Mouse (Mus musculus): ENCODE measurements around the gene Mrps21.
"Not testable (repeated sequence)": the region's sequence is repeated elsewhere in the genome, so short reads cannot be mapped to it uniquely, and the experiment has no call there.

Mrps21 gene

GRCm38 (mm10) chr3:95892066-95893052 is 21.0 kb upstream of the Mrps21 start:
- in situ Hi-C loops (cut with MboI) = no loop called here

- in situ Hi-C loops (cut with MboI) = no loop called here
These were observed 20.1 kb upstream of the Mrps21 start, which contains the start of gene BC028528 for GRCm38 (mm10) chr3:95891211-95892065. Gene BC028528 (minus strand): TSS chr3:95892005.

- in situ Hi-C loops (cut with MboI) = no loop called here
These were observed 18.3 kb upstream of the Mrps21 start for GRCm38 (mm10) chr3:95889664-95890063.

- in situ Hi-C loops (cut with MboI) = no loop called here
These were observed 16.3 kb upstream of the Mrps21 start for GRCm38 (mm10) chr3:95887596-95887995.

- in situ Hi-C loops (cut with MboI) = no loop called here
These were observed 13.1 kb upstream of the Mrps21 start for GRCm38 (mm10) chr3:95884400-95884799.

GRCm38 (mm10) chr3:95882816-95883425 is 11.6 kb upstream of the Mrps21 start:
- in situ Hi-C loops (cut with MboI) = no loop called here

- in situ Hi-C loops (cut with MboI) = no loop called here
These were observed 10.9 kb upstream of the Mrps21 start, which contains the start of gene Ciart for GRCm38 (mm10) chr3:95881979-95882815. Gene Ciart (minus strand): TSS chr3:95882251.

- in situ Hi-C loops (cut with MboI) = no loop called here
These were observed 7.7 kb upstream of the Mrps21 start for GRCm38 (mm10) chr3:95879063-95879462.

GRCm38 (mm10) chr3:95872048-95872447 is 729 bp upstream of the Mrps21 start:
- in situ Hi-C loops (cut with MboI) = no loop called here

GRCm38 (mm10) chr3:95870976-95871375 is 343 bp downstream of the Mrps21 start:
- in situ Hi-C loops (cut with MboI) = no loop called here

GRCm38 (mm10) chr3:95867408-95867807 is 3.9 kb downstream of the Mrps21 start:
- in situ Hi-C loops (cut with MboI) = no loop called here

- in situ Hi-C loops (cut with MboI) = no loop called here
These were observed 5.2 kb downstream of the Mrps21 start for GRCm38 (mm10) chr3:95866071-95866470.

GRCm38 (mm10) chr3:95865571-95865970 is 5.7 kb downstream of the Mrps21 start:
- in situ Hi-C loops (cut with MboI) = no loop called here

GRCm38 (mm10) chr3:95865050-95865449 is 6.3 kb downstream of the Mrps21 start:
- in situ Hi-C loops (cut with MboI) = no loop called here

GRCm38 (mm10) chr3:95863578-95863977 is 7.7 kb downstream of the Mrps21 start:
- in situ Hi-C loops (cut with MboI) = no loop called here

- in situ Hi-C loops (cut with MboI) = no loop called here
These were observed 9.5 kb downstream of the Mrps21 start for GRCm38 (mm10) chr3:95861796-95862195.

- in situ Hi-C loops (cut with MboI) = no loop called here
These were observed 10.1 kb downstream of the Mrps21 start for GRCm38 (mm10) chr3:95861216-95861615.

- in situ Hi-C loops (cut with MboI) = no loop called here
These were observed 11.0 kb downstream of the Mrps21 start for GRCm38 (mm10) chr3:95860323-95860722.

- in situ Hi-C loops (cut with MboI) = not testable (repeated sequence)
These were observed 13.0 kb downstream of the Mrps21 start for GRCm38 (mm10) chr3:95858278-95858677.

GRCm38 (mm10) chr3:95857050-95857449 is 14.3 kb downstream of the Mrps21 start:
- in situ Hi-C loops (cut with MboI) = not testable (repeated sequence)

- in situ Hi-C loops (cut with MboI) = no loop called here
These were observed 15.2 kb downstream of the Mrps21 start for GRCm38 (mm10) chr3:95856115-95856514.

Data from mature B cell (primary cell).